Mouse (Mus musculus) kidney, postnatal 25 days (tissue): ENCODE results near the gene Ppp5c.

Source experiments
- DNase-seq, 2 experiments: peaks; one replicate each; pipeline ENCODE4 v3.0.0; 2021; ENCODE audit warnings: mixed read lengths in 2 of 2

The Ppp5c gene

DNA sequence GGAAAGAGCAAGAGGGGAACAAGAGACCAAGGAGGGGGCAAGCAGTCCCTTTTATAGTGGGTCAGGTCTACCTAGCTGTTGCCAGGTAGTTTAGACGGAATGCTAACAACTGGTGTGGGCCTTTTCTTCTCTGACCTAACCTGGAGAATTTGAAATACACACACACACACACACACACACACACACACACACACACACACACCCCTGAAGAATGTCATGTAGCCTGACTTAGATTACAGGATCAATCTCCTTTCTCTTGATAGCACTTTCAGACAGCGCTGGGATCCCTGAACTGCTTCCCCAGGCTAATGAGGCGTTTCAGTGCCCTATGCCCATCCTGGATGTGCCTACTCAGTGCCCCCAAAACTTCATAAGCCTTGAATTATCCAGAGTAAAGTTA lies 49.1 kb downstream of the Ppp5c start:
- no peak for DNase-seq

DNA sequence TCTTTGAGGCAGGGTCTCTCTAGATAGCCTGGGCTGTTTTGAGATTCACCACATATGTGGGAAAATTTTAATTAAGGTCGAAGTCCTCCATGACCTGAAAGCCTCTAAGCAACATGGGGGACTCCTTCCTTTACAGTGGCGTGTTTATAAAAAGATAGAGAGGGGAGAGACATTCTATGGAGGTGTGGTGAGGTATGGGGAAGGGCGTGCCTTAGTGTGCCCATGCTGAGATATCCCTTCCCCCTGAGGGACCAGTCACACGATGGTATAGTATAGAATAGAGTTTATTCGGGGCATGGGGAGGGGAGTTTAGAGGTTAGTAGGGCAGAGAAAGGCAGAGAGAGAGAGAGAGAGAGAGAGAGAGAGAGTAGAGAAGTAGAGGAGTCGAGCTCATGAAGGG lies 49.6 kb downstream of the Ppp5c start:
- no peak for DNase-seq

DNA sequence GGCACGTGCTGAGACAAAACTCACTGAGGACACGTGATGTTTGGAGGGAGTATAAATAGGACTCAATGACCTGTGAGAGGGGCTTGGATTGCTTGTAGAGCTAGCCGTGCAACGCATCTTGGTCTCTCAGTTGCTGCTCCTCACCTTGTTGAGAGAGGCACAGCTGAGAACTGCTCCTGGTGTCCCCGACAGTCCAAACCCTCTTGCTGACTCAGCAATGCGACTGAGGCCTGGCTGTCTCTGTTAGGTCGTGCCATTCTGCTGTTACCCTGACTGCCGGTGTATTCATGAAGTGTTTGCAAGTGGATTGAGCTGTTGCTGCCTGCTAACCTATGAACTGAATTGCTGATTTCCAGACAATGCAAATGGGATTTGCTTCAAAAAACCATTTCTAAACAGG lies 51.4 kb downstream of the Ppp5c start:
- DNase-seq: no peak

DNA sequence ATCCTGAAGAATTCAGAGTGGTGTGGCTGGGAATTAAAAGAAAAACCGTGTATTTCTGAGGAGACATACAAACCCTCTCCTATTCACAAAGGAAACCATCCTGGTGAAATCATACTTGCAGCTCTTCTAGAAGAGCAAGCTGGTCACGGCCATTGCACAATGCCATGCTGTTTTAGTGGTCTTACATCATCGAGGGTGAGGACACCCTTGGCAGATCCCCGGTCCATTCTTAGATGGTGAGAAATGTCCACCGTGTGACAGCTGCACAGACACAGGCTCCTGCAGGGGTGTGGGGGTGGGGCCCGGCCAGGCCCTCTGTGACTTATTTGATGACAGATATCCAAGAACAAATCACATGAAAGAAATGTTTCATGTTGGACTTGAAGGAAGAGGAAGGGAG lies 53.7 kb downstream of the Ppp5c start:
- no peak for DNase-seq

DNA sequence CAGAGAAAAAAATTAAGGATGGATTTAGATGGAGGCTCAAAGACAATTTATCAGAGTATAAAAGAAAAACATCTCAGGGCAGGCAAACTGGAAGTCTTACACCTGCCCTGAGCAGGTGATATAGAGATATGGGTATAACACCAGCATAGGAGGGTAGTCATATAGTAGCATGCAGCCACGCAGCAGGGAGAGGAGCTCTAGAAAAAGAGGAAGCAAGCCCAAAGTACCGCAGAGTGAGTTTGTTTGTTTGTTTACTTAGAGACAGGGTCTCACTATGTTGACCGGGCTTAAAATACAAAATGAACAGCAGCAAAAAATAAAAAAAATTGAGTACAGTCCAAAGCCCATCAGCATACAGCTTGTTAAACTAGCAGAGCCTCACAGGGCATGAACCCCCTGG lies 56.6 kb downstream of the Ppp5c start:
- no peak for DNase-seq

DNA sequence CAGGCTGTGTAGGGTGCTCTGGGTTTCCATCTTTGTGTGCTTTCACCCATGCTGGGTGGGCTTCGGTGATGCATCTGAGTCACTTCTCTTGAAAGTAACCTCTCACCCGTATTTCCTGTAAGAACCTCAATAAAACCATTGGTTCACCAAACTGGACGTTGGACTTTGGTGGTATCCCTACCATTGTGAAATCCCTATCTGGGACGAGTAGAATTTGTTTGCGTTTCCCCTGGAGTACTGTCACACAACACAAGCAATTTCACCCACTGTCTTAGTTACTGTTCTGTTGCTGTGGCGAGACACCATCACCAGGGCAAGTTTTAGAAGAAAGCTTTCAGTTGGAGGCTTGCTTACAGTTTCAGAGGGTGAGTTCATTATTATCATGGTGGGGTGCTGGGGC lies 59.3 kb downstream of the Ppp5c start:
- no peak for DNase-seq

DNA sequence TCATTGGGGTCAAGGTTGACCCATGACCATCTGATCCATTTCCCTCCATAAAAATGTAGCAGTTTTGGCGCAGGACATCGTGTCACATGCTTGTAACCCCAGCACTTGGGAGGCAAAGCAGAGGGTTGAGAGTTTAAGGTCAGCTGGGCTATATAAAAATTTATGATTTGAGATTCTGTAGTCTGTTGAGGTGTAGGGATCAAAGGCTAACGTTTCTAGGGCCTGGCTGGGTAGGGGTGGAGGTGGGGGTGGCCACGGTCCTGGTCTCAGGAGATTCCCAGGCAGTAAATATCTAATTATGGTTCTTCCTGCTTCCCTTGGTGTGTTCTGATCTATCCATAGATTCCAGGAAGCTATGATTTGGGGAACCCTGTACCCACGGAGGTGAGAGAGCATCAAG lies 66.0 kb downstream of the Ppp5c start:
- DNase-seq: no peak

DNA sequence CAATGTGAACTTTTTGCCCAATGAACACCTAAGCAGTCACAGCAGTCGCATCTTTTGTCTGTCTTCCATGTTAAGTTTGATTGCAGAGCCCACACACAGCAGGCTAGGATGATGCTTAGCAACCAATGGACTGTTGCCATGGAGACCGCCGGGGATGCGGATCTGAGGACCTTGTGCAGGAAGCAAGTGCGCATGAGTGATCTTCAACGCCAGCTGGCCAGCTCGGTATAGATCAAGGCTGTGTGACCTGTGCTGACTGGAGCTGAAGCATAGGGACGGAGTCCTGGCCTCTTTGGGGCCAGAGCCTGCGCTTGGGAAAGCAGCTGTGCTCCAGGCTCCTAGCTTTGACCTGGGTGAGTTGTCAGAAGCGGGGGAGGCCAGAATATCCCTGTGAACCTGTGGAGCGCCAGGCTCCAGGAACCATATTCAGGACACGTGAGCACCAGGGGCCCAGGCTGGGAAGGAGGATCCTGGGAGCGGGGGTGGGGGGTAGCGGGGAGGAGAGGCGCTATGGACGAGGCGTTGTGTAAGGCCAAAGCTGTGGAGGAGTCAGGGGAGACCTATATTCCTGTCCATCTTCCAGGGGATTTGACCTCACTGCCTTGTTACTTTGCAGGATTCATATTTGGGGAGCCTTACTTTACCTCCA lies 68.1 kb downstream of the Ppp5c start, which contains the start of gene Pnmal1:
Pnmal1 (plus strand) TSS at position 141 of the 649 bp plus-strand sequence.
- no peak for DNase-seq

DNA sequence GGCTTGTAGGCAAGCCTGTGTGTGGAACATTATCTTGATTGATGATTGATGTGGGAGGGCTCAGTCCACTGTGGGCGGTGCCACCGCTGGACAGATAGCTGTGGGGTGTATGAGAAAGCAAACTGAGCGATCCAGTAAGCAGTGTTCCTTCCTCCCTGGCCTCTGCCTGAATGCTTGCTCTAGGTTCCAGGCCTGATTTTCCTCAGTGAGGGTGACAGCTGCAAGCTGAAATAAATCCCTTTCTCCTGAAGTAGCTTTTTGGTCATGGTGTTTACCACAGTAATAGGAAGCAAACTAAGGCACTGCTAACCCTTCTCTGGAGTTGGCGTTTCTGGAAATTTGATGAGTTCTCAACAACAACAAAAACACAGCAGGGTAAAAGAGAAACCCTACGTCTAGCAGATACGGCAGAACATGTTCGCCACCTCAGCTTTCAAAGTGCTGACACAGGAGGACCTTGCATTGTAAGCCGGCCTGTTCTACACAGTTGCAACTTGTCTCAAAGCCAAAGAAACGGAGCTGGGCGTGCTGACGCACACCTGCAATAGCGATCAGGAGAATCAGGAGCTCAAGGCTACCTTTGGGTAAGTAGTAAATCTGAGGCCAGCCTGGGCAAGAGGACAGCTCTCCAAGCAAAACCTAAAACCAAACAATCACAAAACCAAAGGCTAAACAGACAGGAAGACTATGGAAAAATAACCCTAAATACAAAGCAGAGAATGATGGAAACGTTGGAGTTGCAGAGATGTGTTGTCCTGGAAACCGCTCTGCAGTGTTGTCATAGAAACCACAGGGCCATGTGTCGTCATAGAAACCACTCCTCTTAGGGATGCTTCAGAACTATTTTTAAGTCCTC lies 71.1 kb downstream of the Ppp5c start:
- no peak for DNase-seq

DNA sequence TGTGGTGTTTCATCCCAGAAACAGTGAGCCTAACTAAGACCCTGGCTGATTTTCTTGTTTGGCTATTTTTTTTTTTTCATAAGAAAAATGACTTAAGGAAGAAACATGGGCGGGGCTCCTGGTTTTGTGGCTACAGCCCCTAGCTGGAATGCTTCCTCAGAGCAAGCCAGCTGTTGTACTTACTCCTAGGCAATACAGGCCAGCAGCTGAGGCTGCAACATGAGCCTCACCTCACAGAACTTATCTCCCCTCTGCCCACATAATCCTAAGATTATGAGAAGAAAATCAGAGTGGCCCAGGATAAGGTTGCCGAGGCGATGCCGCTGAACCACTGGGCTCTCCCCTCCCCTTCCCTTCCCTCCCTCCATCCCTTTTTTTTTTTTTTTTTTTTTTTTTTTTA lies 72.0 kb downstream of the Ppp5c start:
- DNase-seq: no peak
